Mouse (Mus musculus) embryonic fibroblast, embryonic 13.5 days (primary cell): ENCODE measurements at regions not wholly inside any gene's neighbourhood (a gene's known extent, or its start where the extent isn't known, plus 50 kb on each side); places are given as distances from the start of the nearest gene placed in this dataset.

Experiments
- CTCF ChIP-seq: IDR thresholded peaks from 2 replicates; pipeline ENCODE4 v1.5.1; 2011; ENCODE audit warnings: mild to moderate bottlenecking, control low read depth, low read length, moderate library complexity, borderline replicate concordance; ENCODE audit not compliant: insufficient read depth
- POLR2A ChIP-seq: IDR thresholded peaks from 2 replicates; pipeline ENCODE4 v1.6.1; 2011; ENCODE audit warnings: low read depth, mild to moderate bottlenecking, control low read depth, low read length, moderate library complexity

DNA sequence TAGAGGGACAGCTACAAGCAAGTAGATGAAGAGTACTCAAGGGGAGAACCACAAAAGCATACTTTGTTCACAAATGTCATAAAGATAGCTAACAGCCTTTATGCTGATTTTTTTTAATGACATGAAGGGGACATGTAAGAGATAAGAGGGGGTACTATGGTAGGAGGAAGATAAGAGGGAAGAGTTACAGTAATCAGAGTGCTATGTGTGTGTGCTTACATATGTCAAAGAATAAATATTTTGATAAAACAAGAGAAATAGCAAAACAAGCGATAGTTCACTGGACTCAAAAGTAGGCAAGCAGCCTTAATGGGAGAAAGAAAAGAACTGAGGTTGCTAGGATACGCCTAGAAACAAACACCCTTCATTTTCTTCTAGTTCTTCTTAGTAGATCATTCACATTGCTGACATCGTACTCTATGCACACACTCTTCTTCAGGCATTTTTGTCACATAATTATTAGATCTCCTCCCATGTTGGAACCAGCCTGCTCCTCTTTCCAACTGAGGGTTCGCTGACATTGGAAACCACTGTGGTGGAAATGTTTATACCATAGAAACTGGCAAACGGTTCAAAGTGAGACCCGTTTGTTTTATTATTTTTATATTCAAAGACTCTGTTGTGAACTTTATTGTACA lies 144.1 kb upstream of the Tenm4 start:
- TF ChIP-seq CTCF (no peak), POLR2A (no peak)
